Mouse (Mus musculus) C2C12 (cell line): ENCODE results near the gene Grk6.
"Not testable (repeated sequence)": the region's sequence is repeated elsewhere in the genome, so short reads cannot be mapped to it uniquely, and the experiment has no call there.

Experiments
- CEBPB ChIP-seq: IDR thresholded peaks from one replicate; pipeline ENCODE4 v1.6.1; 2011; ENCODE audit warnings: low read depth, mild to moderate bottlenecking, control low read depth, moderate library complexity
- CTCF ChIP-seq: IDR thresholded peaks from one replicate; pipeline ENCODE4 v1.5.1; 2011; ENCODE audit not compliant: control insufficient read depth, insufficient read depth, insufficient read length
- MAX ChIP-seq: IDR thresholded peaks from one replicate; pipeline ENCODE4 v1.6.1; 2011; ENCODE audit warnings: mild to moderate bottlenecking, control low read depth
- MYOD1 ChIP-seq: IDR thresholded peaks from one replicate; pipeline ENCODE4 v1.6.1; 2011; ENCODE audit warnings: low read depth; ENCODE audit not compliant: control insufficient read depth, insufficient read length
- USF1 ChIP-seq: IDR thresholded peaks from one replicate; pipeline ENCODE4 v1.6.1; 2011; ENCODE audit warnings: low read depth, mild to moderate bottlenecking, control low read depth, moderate library complexity

DNA sequence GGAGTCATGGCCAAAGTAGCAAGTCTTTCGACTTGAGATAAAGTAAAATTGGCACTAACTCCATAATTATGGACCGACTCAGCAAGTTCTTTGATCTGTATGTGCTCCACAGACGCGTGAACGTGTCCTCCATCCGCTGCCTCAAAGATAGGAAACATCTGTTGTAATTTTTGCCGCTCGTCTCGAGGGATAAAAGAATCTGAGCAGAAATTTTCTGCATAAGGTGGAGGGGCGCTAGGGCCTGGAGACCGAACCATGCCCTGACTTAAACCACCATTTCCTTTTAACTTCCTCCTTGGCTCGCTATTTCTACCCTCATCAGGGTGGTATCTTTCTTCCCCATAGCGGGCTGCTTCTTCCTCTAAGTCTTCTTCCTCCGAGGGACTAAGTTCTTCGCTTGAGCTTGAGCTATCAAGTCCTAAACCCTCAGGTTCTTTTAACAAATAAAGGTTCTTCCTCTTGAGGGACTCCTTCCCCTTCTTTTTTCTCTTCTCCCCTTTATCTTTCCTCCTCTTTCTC lies 7.7 kb upstream of the Grk6 start:
- not testable (repeated sequence) for TF ChIP-seq CTCF, USF1, MYOD1, MAX, CEBPB
